Comparison of ENCODE assay signal across 7 mouse cellular contexts in genomic region chr10:82986251-82986992, GRCm38 (mm10). TPM values are rescaled to one million over a fixed set of nuclear protein-coding genes. Genes with fewer than 3 reads are reported as not detected.
DNase-seq lines count a peak whose midpoint lies in the region; ATAC-seq and TF ChIP-seq lines count a peak whose summit lies in the region.

No protein-coding gene starts in this region.

- WGBS in spleen, adult 2 months = 6% methylated on average over 21 of the region's 21 CpGs
- WGBS in heart, embryonic 16.5 days = 7% methylated on average over 21 of the region's 21 CpGs
- 3% methylated on average over 21 of the region's 21 CpGs for WGBS in liver, embryonic 11.5 days
- WGBS in small intestine, adult 2 months = 7% methylated on average over 21 of the region's 21 CpGs

- no peak for TF ChIP-seq POLR2A in spleen, adult 2 months (IDR thresholded peaks at IDR 0.05; ENCODE audit: low read depth, low read length)
- no peak for TF ChIP-seq POLR2A in small intestine, adult 2 months (IDR thresholded peaks at IDR 0.05; ENCODE audit: low read depth, low read length)

- peak overlapping the region; percentile 15 for H3K27ac ChIP-seq in spleen, adult 2 months (ENCODE audit: insufficient read depth, low read length)
- H3K27ac ChIP-seq in heart, embryonic 16.5 days (ENCODE audit: low read length) = peak overlapping the region; percentile 82
- peak overlapping the region; percentile 5 for H3K27ac ChIP-seq in liver, embryonic 11.5 days (ENCODE audit: low read depth, low read length)
- peak overlapping the region; percentile 6; the same call in 1 of the 2 replicates for H3K27ac ChIP-seq in small intestine, adult 2 months (ENCODE audit: insufficient read depth, low read depth, low read length)

- TF ChIP-seq CTCF in spleen, adult 2 months (IDR thresholded peaks at IDR 0.05; ENCODE audit: extremely low read depth, insufficient read depth, insufficient read length, insufficient replicate concordance) = no peak
- no peak for TF ChIP-seq CTCF in small intestine, adult 2 months (IDR thresholded peaks at IDR 0.05; ENCODE audit: extremely low read depth, insufficient read length, insufficient replicate concordance, low read depth, low read length)

- peak overlapping the region; percentile 88 for H3K4me2 ChIP-seq in heart, embryonic 16.5 days (ENCODE audit: low read depth, low read length)
- peak overlapping the region; percentile 85 for H3K4me2 ChIP-seq in liver, embryonic 11.5 days

- peaks cover 16% of the 10 kb centered on the region for H3K4me1 ChIP-seq in spleen, adult 2 months (ENCODE audit: control insufficient read depth, insufficient read depth, insufficient read length)
- H3K4me1 ChIP-seq in heart, embryonic 16.5 days (ENCODE audit: control insufficient read depth, insufficient read depth, low read length) = peaks cover 39% of the 10 kb centered on the region
- peaks cover 42% of the 10 kb centered on the region for H3K4me1 ChIP-seq in liver, embryonic 11.5 days (replicated peaks; ENCODE audit: control insufficient read depth, insufficient read depth, low read length)
- peaks cover 4% of the 10 kb centered on the region for H3K4me1 ChIP-seq in small intestine, adult 2 months (ENCODE audit: control insufficient read depth, insufficient read depth, insufficient read length, low read length)

- H3K4me3 ChIP-seq in spleen, adult 2 months (ENCODE audit: extremely low read depth, insufficient read depth, insufficient read length) = peak overlapping the region; percentile 90
- peak overlapping the region; percentile 86 for H3K4me3 ChIP-seq in heart, embryonic 16.5 days (ENCODE audit: low read length)
- peak overlapping the region; percentile 70 for H3K4me3 ChIP-seq in liver, embryonic 11.5 days (ENCODE audit: low read depth, low read length)
- peak overlapping the region; percentile 73 for H3K4me3 ChIP-seq in small intestine, adult 2 months (ENCODE audit: low read depth, low read length)

- no peak for ATAC-seq in heart, embryonic 16.5 days (replicated peaks; ENCODE audit: extremely low read depth, insufficient read depth, low FRiP score)
- ATAC-seq in liver, embryonic 11.5 days (replicated peaks; ENCODE audit: low FRiP score) = peak; percentile 24; the same call in 1 of the 2 replicates

- H3K9me3 ChIP-seq in heart, embryonic 16.5 days (replicated peaks; ENCODE audit: control insufficient read depth, low read length) = no peaks in the 10 kb centered on the region
- H3K9me3 ChIP-seq in liver, embryonic 11.5 days (ENCODE audit: control insufficient read depth, low read length) = no peaks in the 10 kb centered on the region

- H3K9ac ChIP-seq in heart, embryonic 16.5 days (ENCODE audit: low read length) = peak overlapping the region; percentile 87
- H3K9ac ChIP-seq in liver, embryonic 11.5 days (ENCODE audit: low read depth, low read length) = peak overlapping the region; percentile 75

- DNase-seq in spleen, adult 2 months (ENCODE audit: low read depth in 1 of 2, low spot score in 2 of 2) = peak in 1 of 2 experiments; percentile 17
- no peak for DNase-seq in spleen, postnatal 14 days (ENCODE audit: low spot score in 2 of 2)
- peak; percentile 10 to 34 for DNase-seq in cerebellum, adult 18-20 months
- no peak for DNase-seq in liver, embryonic 11.5 days (ENCODE audit: low spot score)
- DNase-seq in MN1 (ENCODE audit: low spot score) = no peak

- H3K36me3 ChIP-seq in spleen, adult 2 months (ENCODE audit: control insufficient read depth, insufficient read depth, low read length) = no peaks in the 10 kb centered on the region
- no peaks in the 10 kb centered on the region for H3K36me3 ChIP-seq in heart, embryonic 16.5 days (ENCODE audit: control insufficient read depth, insufficient read depth)
- H3K36me3 ChIP-seq in liver, embryonic 11.5 days (ENCODE audit: control insufficient read depth, insufficient read depth, low read length) = no peaks in the 10 kb centered on the region
- H3K36me3 ChIP-seq in small intestine, adult 2 months (ENCODE audit: control insufficient read depth, insufficient read depth, low read length) = no peaks in the 10 kb centered on the region

- H3K27me3 ChIP-seq in spleen, adult 2 months (ENCODE audit: control insufficient read depth, insufficient read depth, low read length) = peaks cover 4% of the 10 kb centered on the region
- peaks cover 4% of the 10 kb centered on the region; the same call in 1 of the 2 replicates for H3K27me3 ChIP-seq in heart, embryonic 16.5 days (ENCODE audit: control insufficient read depth, insufficient read depth, low read length)
- H3K27me3 ChIP-seq in liver, embryonic 11.5 days (replicated peaks; ENCODE audit: control insufficient read depth, insufficient read depth, low read length) = peaks cover 17% of the 10 kb centered on the region
- 0 out of 2 replicates have a peak, but pooled peaks cover 5% of the 10 kb centered on the region for H3K27me3 ChIP-seq in small intestine, adult 2 months (ENCODE audit: control insufficient read depth, insufficient read depth, low read length)

RNA-seq across cellular contexts. Expression of gene Chst11, which starts 1.1 kb away (rescaled TPM):
- 9.2 and 13.6 TPM in 2 replicates for polyA plus RNA-seq in spleen, adult 2 months (2012; rRNA removed)
- 2.3 and 2.6 TPM in 2 replicates for polyA plus RNA-seq in heart, embryonic 16.5 days (2015; fragmentation: Nextera tagmentation; extraction: Ambion mirVana)
- 2.9 and 3.1 TPM in 2 replicates for polyA plus RNA-seq in liver, embryonic 11.5 days (2014; fragmentation: Nextera tagmentation; extraction: Ambion mirVana)
- polyA plus RNA-seq in small intestine, adult 2 months (2012; rRNA removed) = 3.7 and 5.5 TPM in 2 replicates

Comparison
In these comparisons a context has a peak if more than half of its experiments do, and no peak if none do; other contexts are left out.
1. DNase-seq: peak in cerebellum, adult 18-20 months (2 of 2); none in spleen, postnatal 14 days (0 of 2), liver, embryonic 11.5 days (single experiment) and MN1 (single experiment).
2. H3K27ac ChIP-seq: peak in every context shown above with its lines; median percentile 82 in heart, embryonic 16.5 days; 15 in spleen, adult 2 months; 6 in small intestine, adult 2 months; 5 in liver, embryonic 11.5 days.
3. Peak in every context shown above with its lines, with median percentiles within 50 percentile points of each other: H3K4me3 ChIP-seq.